Mouse (Mus musculus) forebrain, embryonic 14.5 days (tissue): ENCODE measurements at regions not wholly inside any gene's neighbourhood (a gene's known extent, or its start where the extent isn't known, plus 50 kb on each side); places are given as distances from the start of the nearest gene placed in this dataset.
"Not testable (repeated sequence)": the region's sequence is repeated elsewhere in the genome, so short reads cannot be mapped to it uniquely, and the experiment has no call there.

Experiments
- ATAC-seq: fragments of 200-750 bp; cut with Nextera tagmentation; 2 replicates; pipeline ENCODE4 v1.8.0; 2017; ENCODE audit warnings: mild to moderate bottlenecking, moderate library complexity
- DNase-seq: peaks from one replicate; pipeline ENCODE4 v3.0.0-alpha.2; 2015; ENCODE audit warnings: low spot score
- H3K27ac ChIP-seq: fragments of 300-500 bp; sonication (generic); 2 replicates; pipeline ENCODE4 v1.5.1; 2014; ENCODE audit warnings: low read depth, mild to moderate bottlenecking, control low read depth, low read length, moderate library complexity
- H3K27me3 ChIP-seq: fragments of 300-500 bp; sonication (generic); replicated peaks from 2 replicates; pipeline ENCODE4 v1.6.1; 2014; ENCODE audit warnings: low read length, control low read depth, mixed read lengths; ENCODE audit not compliant: control insufficient read depth, insufficient read depth
- H3K36me3 ChIP-seq: fragments of 300-500 bp; sonication (generic); 2 replicates; pipeline ENCODE4 v1.6.1; 2014; ENCODE audit warnings: low read length, control low read depth; ENCODE audit not compliant: control insufficient read depth, insufficient read depth
- H3K4me1 ChIP-seq: fragments of 300-500 bp; sonication (generic); 2 replicates; pipeline ENCODE4 v1.6.1; 2014; ENCODE audit warnings: antibody characterized with exemption, low read length, control low read depth; ENCODE audit not compliant: control insufficient read depth, insufficient read depth
- H3K4me2 ChIP-seq: fragments of 300-500 bp; sonication (generic); 2 replicates; pipeline ENCODE4 v1.6.1; 2014; ENCODE audit warnings: mild to moderate bottlenecking, control low read depth, low read length
- H3K4me3 ChIP-seq: fragments of 300-500 bp; sonication (generic); 2 replicates; pipeline ENCODE4 v1.5.1; 2014; ENCODE audit warnings: low read depth, low read length, control low read depth
- H3K9ac ChIP-seq: fragments of 300-500 bp; sonication (generic); 2 replicates; pipeline ENCODE4 v1.6.1; 2014; ENCODE audit warnings: mild to moderate bottlenecking, low read length, control low read depth, moderate library complexity
- H3K9me3 ChIP-seq: fragments of 300-500 bp; sonication (generic); replicated peaks from 2 replicates; pipeline ENCODE4 v1.6.1; 2016; ENCODE audit warnings: low read length, control low read depth, mixed read lengths; ENCODE audit not compliant: control insufficient read depth
- WGBS: fragments of 180-500 bp; shearing (Covaris S2); extraction: QIAGEN DNeasy Blood & Tissue Kit; methylation state at CpG from one replicate; pipeline ENCODE4 v1.1.7; 2014; 5-methylcytosine and 5-hydroxymethylcytosine counted together

- WGBS = 85% methylated on average over 4 of the region's 4 CpGs
- Histone ChIP-seq H3K9ac (no peak overlapping the region), H3K36me3 (no peaks in the 10 kb centered on the region), H3K9me3 (no peaks in the 10 kb centered on the region), H3K27ac (no peak overlapping the region), H3K27me3 (no peaks in the 10 kb centered on the region), H3K4me3 (no peak overlapping the region), H3K4me2 (no peak overlapping the region), H3K4me1 (no peaks in the 10 kb centered on the region)
- ATAC-seq = no peak
- no peak for DNase-seq
Observed at GRCm38 (mm10) chr13:4935940-4936339, 327.0 kb upstream of the Akr1e1 start.

- Histone ChIP-seq H3K9me3 (no peaks in the 10 kb centered on the region), H3K4me2 (no peak overlapping the region), H3K4me3 (no peak overlapping the region), H3K27ac (no peak overlapping the region), H3K4me1 (no peaks in the 10 kb centered on the region), H3K27me3 (no peaks in the 10 kb centered on the region), H3K36me3 (no peaks in the 10 kb centered on the region), H3K9ac (no peak overlapping the region)
- no peak for ATAC-seq
- DNase-seq = no peak
Observed at GRCm38 (mm10) chr13:4939849-4940248, 330.9 kb upstream of the Akr1e1 start.

- H3K9ac ChIP-seq, H3K27ac ChIP-seq, H3K27me3 ChIP-seq, H3K4me2 ChIP-seq, H3K9me3 ChIP-seq, H3K4me1 ChIP-seq, H3K4me3 ChIP-seq, H3K36me3 ChIP-seq: not testable (repeated sequence)
- DNase-seq (peak; percentile 40), ATAC-seq (peak; percentile 76)
- WGBS = 21% methylated on average over 5 of the region's 14 CpGs
Observed at GRCm38 (mm10) chr13:4942490-4942889, 333.5 kb upstream of the Akr1e1 start.

- Histone ChIP-seq H3K27me3 (no peaks in the 10 kb centered on the region), H3K36me3 (no peaks in the 10 kb centered on the region), H3K4me3 (peak overlapping the region; percentile 33), H3K4me1 (no peaks in the 10 kb centered on the region), H3K9me3 (no peaks in the 10 kb centered on the region), H3K27ac (no peak overlapping the region), H3K9ac (peak overlapping the region; percentile 48; the same call in 1 of the 2 replicates), H3K4me2 (peak overlapping the region; percentile 51)
- 26% methylated on average over 7 of the region's 7 CpGs for WGBS
- ATAC-seq (peak; percentile 57; the same call in 1 of the 2 replicates), DNase-seq (no peak)
Observed at GRCm38 (mm10) chr13:4943046-4943445, 334.1 kb upstream of the Akr1e1 start.

GRCm38 (mm10) chr13:4955384-4955783 lies 346.4 kb upstream of the Akr1e1 start:
- ATAC-seq = no peak

GRCm38 (mm10) chr13:4964824-4965223 lies 355.9 kb upstream of the Akr1e1 start:
- H3K36me3 ChIP-seq = no peaks in the 10 kb centered on the region
- DNase-seq (no peak), ATAC-seq (no peak)
- no peak overlapping the region for H3K27ac ChIP-seq
- no peaks in the 10 kb centered on the region for H3K27me3 ChIP-seq
- no peak overlapping the region for H3K4me3 ChIP-seq
- H3K4me2 ChIP-seq = no peak overlapping the region
- H3K9me3 ChIP-seq = no peaks in the 10 kb centered on the region
- no peak overlapping the region for H3K9ac ChIP-seq
- H3K4me1 ChIP-seq = no peaks in the 10 kb centered on the region

More at GRCm38 (mm10) chr13:4955384-4955783, 346.4 kb upstream of the Akr1e1 start:
- DNase-seq = no peak
- no peaks in the 10 kb centered on the region for H3K9me3 ChIP-seq
- 82% methylated on average over 3 of the region's 3 CpGs for WGBS
- no peaks in the 10 kb centered on the region for H3K4me1 ChIP-seq
- H3K27ac ChIP-seq = no peak overlapping the region
- no peak overlapping the region for H3K4me2 ChIP-seq
- H3K27me3 ChIP-seq = no peaks in the 10 kb centered on the region
- no peak overlapping the region for H3K9ac ChIP-seq
- H3K4me3 ChIP-seq = no peak overlapping the region
- no peaks in the 10 kb centered on the region for H3K36me3 ChIP-seq

- 71% methylated on average over 2 of the region's 2 CpGs for WGBS
- ATAC-seq (no peak), DNase-seq (peak; percentile 54)
- Histone ChIP-seq H3K27ac (no peak overlapping the region), H3K9me3 (no peaks in the 10 kb centered on the region), H3K27me3 (no peaks in the 10 kb centered on the region), H3K4me2 (no peak overlapping the region), H3K4me3 (no peak overlapping the region), H3K36me3 (no peaks in the 10 kb centered on the region), H3K4me1 (no peaks in the 10 kb centered on the region), H3K9ac (no peak overlapping the region)
Observed at GRCm38 (mm10) chr13:4970081-4970892, 361.3 kb upstream of the Akr1e1 start.

- H3K27ac ChIP-seq = no peak overlapping the region
- no peaks in the 10 kb centered on the region for H3K36me3 ChIP-seq
- no peaks in the 10 kb centered on the region for H3K9me3 ChIP-seq
- no peaks in the 10 kb centered on the region for H3K4me1 ChIP-seq
- WGBS = 78% methylated on average over 4 of the region's 4 CpGs
- H3K27me3 ChIP-seq = no peaks in the 10 kb centered on the region
- no peak overlapping the region for H3K4me2 ChIP-seq
- no peak overlapping the region for H3K9ac ChIP-seq
- DNase-seq = no peak
- ATAC-seq = no peak
- H3K4me3 ChIP-seq = no peak overlapping the region
Observed at GRCm38 (mm10) chr13:4971472-4972067, 362.6 kb upstream of the Akr1e1 start.

- Histone ChIP-seq H3K4me1 (no peaks in the 10 kb centered on the region), H3K9ac (no peak overlapping the region), H3K9me3 (no peaks in the 10 kb centered on the region), H3K27ac (no peak overlapping the region), H3K4me2 (no peak overlapping the region), H3K27me3 (no peaks in the 10 kb centered on the region), H3K36me3 (no peaks in the 10 kb centered on the region), H3K4me3 (no peak overlapping the region)
- DNase-seq (peak; percentile 44), ATAC-seq (no peak)
- 51% methylated on average over 1 of the region's 1 CpGs for WGBS
Observed at GRCm38 (mm10) chr13:4992876-4993275, 383.9 kb upstream of the Akr1e1 start.
